Mouse (Mus musculus): Measurements from ENCODE around the gene Carf.

GRCm38 (mm10) chr1:60196813-60197212 lies 98.8 kb downstream of the Carf start:
- TF ChIP-seq CTCF (IDR thresholded peaks at IDR 0.05; ENCODE audit: borderline replicate concordance, extremely low read depth, insufficient read depth, insufficient read length) (peak; percentile 38; the same call in 1 of the 2 replicates), POLR2A (IDR thresholded peaks at IDR 0.05; ENCODE audit: borderline replicate concordance, extremely low read depth, insufficient read depth, insufficient read length, poor library complexity, severe bottlenecking) (no peak)

All from brain, embryonic 14.5 days (tissue).